Mouse (Mus musculus): ENCODE results near the gene Kif17. TPM values are rescaled to one million over a fixed set of nuclear protein-coding genes. Genes with fewer than 3 reads are reported as not detected.
A peak's percentile ranks its signal among the peaks of the same experiment; 100 is the strongest.

The Kif17 gene
- polyA plus RNA-seq, 1 experiment from 2014 or later, result 3.2 TPM

- H3K4me2 ChIP-seq (replicated peaks), result peak overlapping the region; percentile 66
- DNase-seq (ENCODE audit: low spot score) (no peak), ATAC-seq (ENCODE audit: low FRiP score) (no peak)
- peaks cover 6% of the 10 kb centered on the region for H3K36me3 ChIP-seq (replicated peaks; ENCODE audit: control insufficient read depth, insufficient read depth)
- WGBS, result 1% methylated on average over 35 of the region's 36 CpGs
- H3K9me3 ChIP-seq (ENCODE audit: control insufficient read depth, low read length), result no peaks in the 10 kb centered on the region
- peaks cover 28% of the 10 kb centered on the region for H3K4me1 ChIP-seq (replicated peaks; ENCODE audit: control insufficient read depth, insufficient read depth, low read length)
- peak overlapping the region; percentile 98 for H3K9ac ChIP-seq
- peak overlapping the region; percentile 66 for H3K4me3 ChIP-seq (replicated peaks; ENCODE audit: low read length)
- peak overlapping the region; percentile 100 for H3K27ac ChIP-seq
- H3K27me3 ChIP-seq (ENCODE audit: control insufficient read depth, insufficient read depth, low read length), result no peaks in the 10 kb centered on the region
Observed at GRCm38 (mm10) chr4:138217441-138217840, 32.8 kb upstream of the Kif17 start.

GRCm38 (mm10) chr4:138217951-138218685, 32.1 kb upstream of the Kif17 start:
- WGBS, result 78% methylated on average over 11 of the region's 11 CpGs
- peaks cover 28% of the 10 kb centered on the region for H3K4me1 ChIP-seq (replicated peaks; ENCODE audit: control insufficient read depth, insufficient read depth, low read length)
- H3K4me2 ChIP-seq (replicated peaks), result peak overlapping the region; percentile 66
- peaks cover 13% of the 10 kb centered on the region for H3K36me3 ChIP-seq (replicated peaks; ENCODE audit: control insufficient read depth, insufficient read depth)
- peak overlapping the region; percentile 100; the same call in 1 of the 2 replicates for H3K27ac ChIP-seq
- H3K27me3 ChIP-seq (ENCODE audit: control insufficient read depth, insufficient read depth, low read length), result no peaks in the 10 kb centered on the region
- DNase-seq (ENCODE audit: low spot score) (no peak), ATAC-seq (ENCODE audit: low FRiP score) (no peak)
- H3K9me3 ChIP-seq (ENCODE audit: control insufficient read depth, low read length), result no peaks in the 10 kb centered on the region
- H3K9ac ChIP-seq, result peak overlapping the region; percentile 98
- H3K4me3 ChIP-seq (replicated peaks; ENCODE audit: low read length), result peak overlapping the region; percentile 66

GRCm38 (mm10) chr4:138219331-138219730, 30.9 kb upstream of the Kif17 start:
- peak overlapping the region; percentile 13; the same call in 1 of the 2 replicates for H3K9ac ChIP-seq
- H3K4me3 ChIP-seq (replicated peaks; ENCODE audit: low read length), result no peak overlapping the region
- peaks cover 25% of the 10 kb centered on the region for H3K36me3 ChIP-seq (replicated peaks; ENCODE audit: control insufficient read depth, insufficient read depth)
- ATAC-seq (ENCODE audit: low FRiP score) (no peak), DNase-seq (ENCODE audit: low spot score) (no peak)
- WGBS, result 93% methylated on average over 5 of the region's 5 CpGs
- H3K27ac ChIP-seq, result no peak overlapping the region
- H3K27me3 ChIP-seq (ENCODE audit: control insufficient read depth, insufficient read depth, low read length), result no peaks in the 10 kb centered on the region
- H3K9me3 ChIP-seq (ENCODE audit: control insufficient read depth, low read length), result no peaks in the 10 kb centered on the region
- no peak overlapping the region for H3K4me2 ChIP-seq (replicated peaks)
- H3K4me1 ChIP-seq (replicated peaks; ENCODE audit: control insufficient read depth, insufficient read depth, low read length), result peaks cover 28% of the 10 kb centered on the region

- Histone ChIP-seq H3K9ac (no peak overlapping the region), H3K4me2 (replicated peaks) (no peak overlapping the region), H3K27ac (no peak overlapping the region), H3K4me3 (replicated peaks; ENCODE audit: low read length) (no peak overlapping the region), H3K9me3 (ENCODE audit: control insufficient read depth, low read length) (no peaks in the 10 kb centered on the region), H3K36me3 (replicated peaks; ENCODE audit: control insufficient read depth, insufficient read depth) (peaks cover 39% of the 10 kb centered on the region), H3K4me1 (replicated peaks; ENCODE audit: control insufficient read depth, insufficient read depth, low read length) (peaks cover 23% of the 10 kb centered on the region), H3K27me3 (ENCODE audit: control insufficient read depth, insufficient read depth, low read length) (no peaks in the 10 kb centered on the region)
- WGBS, result 91% methylated on average over 7 of the region's 7 CpGs
- ATAC-seq (ENCODE audit: low FRiP score) (no peak), DNase-seq (ENCODE audit: low spot score) (no peak)
Observed at GRCm38 (mm10) chr4:138220761-138221160, 29.5 kb upstream of the Kif17 start.

GRCm38 (mm10) chr4:138221406-138221805, 28.8 kb upstream of the Kif17 start:
- ATAC-seq (ENCODE audit: low FRiP score) (no peak), DNase-seq (ENCODE audit: low spot score) (no peak)
- Histone ChIP-seq H3K9ac (no peak overlapping the region), H3K9me3 (ENCODE audit: control insufficient read depth, low read length) (no peaks in the 10 kb centered on the region), H3K4me3 (replicated peaks; ENCODE audit: low read length) (no peak overlapping the region), H3K27me3 (ENCODE audit: control insufficient read depth, insufficient read depth, low read length) (no peaks in the 10 kb centered on the region), H3K4me2 (replicated peaks) (no peak overlapping the region), H3K36me3 (replicated peaks; ENCODE audit: control insufficient read depth, insufficient read depth) (peaks cover 46% of the 10 kb centered on the region), H3K27ac (no peak overlapping the region), H3K4me1 (replicated peaks; ENCODE audit: control insufficient read depth, insufficient read depth, low read length) (peaks cover 21% of the 10 kb centered on the region)
- 92% methylated on average over 5 of the region's 5 CpGs for WGBS

- peaks cover 56% of the 10 kb centered on the region for H3K36me3 ChIP-seq (replicated peaks; ENCODE audit: control insufficient read depth, insufficient read depth)
- H3K4me1 ChIP-seq (replicated peaks; ENCODE audit: control insufficient read depth, insufficient read depth, low read length), result peaks cover 21% of the 10 kb centered on the region
- no peak overlapping the region for H3K9ac ChIP-seq
- no peak overlapping the region for H3K4me2 ChIP-seq (replicated peaks)
- DNase-seq (ENCODE audit: low spot score) (no peak), ATAC-seq (ENCODE audit: low FRiP score) (no peak)
- H3K4me3 ChIP-seq (replicated peaks; ENCODE audit: low read length), result no peak overlapping the region
- no peaks in the 10 kb centered on the region for H3K27me3 ChIP-seq (ENCODE audit: control insufficient read depth, insufficient read depth, low read length)
- 88% methylated on average over 5 of the region's 5 CpGs for WGBS
- no peak overlapping the region for H3K27ac ChIP-seq
- H3K9me3 ChIP-seq (ENCODE audit: control insufficient read depth, low read length), result no peaks in the 10 kb centered on the region
Observed at GRCm38 (mm10) chr4:138222396-138222795, 27.8 kb upstream of the Kif17 start.

GRCm38 (mm10) chr4:138223623-138224022, 26.6 kb upstream of the Kif17 start:
- Histone ChIP-seq H3K9me3 (ENCODE audit: control insufficient read depth, low read length) (no peaks in the 10 kb centered on the region), H3K4me3 (replicated peaks; ENCODE audit: low read length) (no peak overlapping the region), H3K4me1 (replicated peaks; ENCODE audit: control insufficient read depth, insufficient read depth, low read length) (peaks cover 11% of the 10 kb centered on the region), H3K36me3 (replicated peaks; ENCODE audit: control insufficient read depth, insufficient read depth) (peaks cover 68% of the 10 kb centered on the region), H3K27ac (no peak overlapping the region), H3K4me2 (replicated peaks) (no peak overlapping the region), H3K27me3 (ENCODE audit: control insufficient read depth, insufficient read depth, low read length) (no peaks in the 10 kb centered on the region), H3K9ac (no peak overlapping the region)
- DNase-seq (ENCODE audit: low spot score) (no peak), ATAC-seq (ENCODE audit: low FRiP score) (no peak)
- WGBS, result 91% methylated on average over 10 of the region's 10 CpGs

GRCm38 (mm10) chr4:138246756-138247665, 3.2 kb upstream of the Kif17 start:
- no peak overlapping the region for H3K4me3 ChIP-seq (replicated peaks; ENCODE audit: low read length)
- no peak for ATAC-seq (ENCODE audit: low FRiP score)
- H3K9me3 ChIP-seq (ENCODE audit: control insufficient read depth, low read length), result no peaks in the 10 kb centered on the region
- H3K9ac ChIP-seq, result no peak overlapping the region
- H3K36me3 ChIP-seq (replicated peaks; ENCODE audit: control insufficient read depth, insufficient read depth), result peaks cover 60% of the 10 kb centered on the region
- 55% methylated on average over 27 of the region's 27 CpGs for WGBS
- peaks cover 11% of the 10 kb centered on the region; the same call in 1 of the 2 replicates for H3K4me1 ChIP-seq (replicated peaks; ENCODE audit: control insufficient read depth, insufficient read depth, low read length)
- no peak overlapping the region for H3K4me2 ChIP-seq (replicated peaks)
- peak overlapping the region; percentile 29; the same call in 1 of the 2 replicates for H3K27ac ChIP-seq
- H3K27me3 ChIP-seq (ENCODE audit: control insufficient read depth, insufficient read depth, low read length), result no peaks in the 10 kb centered on the region
- DNase-seq (ENCODE audit: low spot score), result no peak

GRCm38 (mm10) chr4:138251819-138252218, 1.6 kb downstream of the Kif17 start:
- H3K4me2 ChIP-seq (replicated peaks), result peak overlapping the region; percentile 84
- ATAC-seq (ENCODE audit: low FRiP score) (no peak), DNase-seq (ENCODE audit: low spot score) (peak; percentile 38)
- H3K36me3 ChIP-seq (replicated peaks; ENCODE audit: control insufficient read depth, insufficient read depth), result peaks cover 12% of the 10 kb centered on the region
- peak overlapping the region; percentile 54 for H3K4me3 ChIP-seq (replicated peaks; ENCODE audit: low read length)
- WGBS, result 0% methylated on average over 14 of the region's 14 CpGs
- H3K27me3 ChIP-seq (ENCODE audit: control insufficient read depth, insufficient read depth, low read length), result no peaks in the 10 kb centered on the region; the same call in 1 of the 2 replicates
- H3K4me1 ChIP-seq (replicated peaks; ENCODE audit: control insufficient read depth, insufficient read depth, low read length), result peaks cover 21% of the 10 kb centered on the region; the same call in 1 of the 2 replicates
- H3K27ac ChIP-seq, result no peak overlapping the region
- peak overlapping the region; percentile 70 for H3K9ac ChIP-seq
- no peaks in the 10 kb centered on the region for H3K9me3 ChIP-seq (ENCODE audit: control insufficient read depth, low read length)

Measured in hindbrain, embryonic 14.5 days (tissue).